Mouse (Mus musculus) C2C12 (cell line): ENCODE measurements at regions not wholly inside any gene's neighbourhood (a gene's known extent, or its start where the extent isn't known, plus 50 kb on each side); places are given as distances from the start of the nearest gene placed in this dataset.

Experiments
- H3K27me3 ChIP-seq: one replicate; pipeline ENCODE4 v1.6.1; 2011; ENCODE audit not compliant: control insufficient read depth, insufficient read depth, insufficient read length
- H3K36me3 ChIP-seq: one replicate; pipeline ENCODE4 v1.6.1; 2011; ENCODE audit not compliant: control insufficient read depth, insufficient read depth
- H3K4me3 ChIP-seq: one replicate; pipeline ENCODE4 v1.5.1; 2011; ENCODE audit warnings: mild to moderate bottlenecking, control low read depth; ENCODE audit not compliant: poor library complexity, insufficient read depth, severe bottlenecking
- H3K79me2 ChIP-seq: one replicate; pipeline ENCODE4 v1.6.1; 2011; ENCODE audit not compliant: control insufficient read depth, insufficient read depth
- H3K79me3 ChIP-seq: one replicate; pipeline ENCODE4 v1.6.1; 2011; ENCODE audit warnings: low read depth, control low read depth
- H3ac ChIP-seq: one replicate; pipeline ENCODE3; 2011; ENCODE audit warnings: low read depth; ENCODE audit not compliant: control insufficient read depth, insufficient read length
- CEBPB ChIP-seq: IDR thresholded peaks from one replicate; pipeline ENCODE4 v1.6.1; 2011; ENCODE audit warnings: low read depth, mild to moderate bottlenecking, control low read depth, moderate library complexity
- CTCF ChIP-seq: IDR thresholded peaks from one replicate; pipeline ENCODE4 v1.5.1; 2011; ENCODE audit not compliant: control insufficient read depth, insufficient read depth, insufficient read length
- FOSL1 ChIP-seq: IDR thresholded peaks from one replicate; pipeline ENCODE4 v1.8.0; 2011; ENCODE audit warnings: mild to moderate bottlenecking, low read length; ENCODE audit not compliant: poor library complexity, insufficient read depth, severe bottlenecking
- MAX ChIP-seq: IDR thresholded peaks from one replicate; pipeline ENCODE4 v1.6.1; 2011; ENCODE audit warnings: mild to moderate bottlenecking, control low read depth
- MYOD1 ChIP-seq: IDR thresholded peaks from one replicate; pipeline ENCODE4 v1.6.1; 2011; ENCODE audit warnings: low read depth; ENCODE audit not compliant: control insufficient read depth, insufficient read length
- MYOG ChIP-seq: IDR thresholded peaks from one replicate; pipeline ENCODE4 v1.6.1; 2011; ENCODE audit not compliant: control insufficient read depth, insufficient read length; ENCODE audit errors: extremely low read depth
- USF1 ChIP-seq: IDR thresholded peaks from one replicate; pipeline ENCODE4 v1.6.1; 2011; ENCODE audit warnings: low read depth, mild to moderate bottlenecking, control low read depth, moderate library complexity

GRCm38 (mm10) chr2:166489041-166489872 is 224.4 kb downstream of the Prex1 start:
- Histone ChIP-seq H3K79me3 (no peaks in the 10 kb centered on the region), H3ac (no peak overlapping the region), H3K79me2 (no peaks in the 10 kb centered on the region), H3K27me3 (no peaks in the 10 kb centered on the region), H3K4me3 (no peak overlapping the region), H3K36me3 (no peaks in the 10 kb centered on the region)
- TF ChIP-seq USF1 (no peak), MAX (no peak), FOSL1 (no peak), MYOG (no peak), CTCF (no peak), MYOD1 (no peak), CEBPB (no peak)

GRCm38 (mm10) chr2:166487688-166488087 is 225.9 kb downstream of the Prex1 start:
- H3K79me2 ChIP-seq = no peaks in the 10 kb centered on the region
- no peaks in the 10 kb centered on the region for H3K36me3 ChIP-seq
- no peaks in the 10 kb centered on the region for H3K27me3 ChIP-seq
- TF ChIP-seq USF1 = no peak
- no peak for TF ChIP-seq CEBPB
- TF ChIP-seq FOSL1 = no peak
- TF ChIP-seq MYOD1 = no peak
- no peak for TF ChIP-seq MAX
- no peak for TF ChIP-seq MYOG
- TF ChIP-seq CTCF = no peak
- H3K79me3 ChIP-seq = no peaks in the 10 kb centered on the region
- H3ac ChIP-seq = no peak overlapping the region
- H3K4me3 ChIP-seq = no peak overlapping the region

GRCm38 (mm10) chr2:166485788-166486187 is 227.8 kb downstream of the Prex1 start:
- Histone ChIP-seq H3K27me3 (no peaks in the 10 kb centered on the region), H3ac (no peak overlapping the region), H3K4me3 (no peak overlapping the region), H3K79me3 (no peaks in the 10 kb centered on the region), H3K36me3 (no peaks in the 10 kb centered on the region), H3K79me2 (no peaks in the 10 kb centered on the region)
- TF ChIP-seq MYOD1 = no peak
- TF ChIP-seq CTCF = peak; percentile 2

- H3K36me3 ChIP-seq = no peaks in the 10 kb centered on the region
- H3K4me3 ChIP-seq = no peak overlapping the region
- no peaks in the 10 kb centered on the region for H3K79me2 ChIP-seq
- H3K27me3 ChIP-seq = no peaks in the 10 kb centered on the region
- no peak for TF ChIP-seq CTCF
- no peak for TF ChIP-seq MYOG
- TF ChIP-seq USF1 = no peak
- TF ChIP-seq MAX = no peak
- no peak for TF ChIP-seq CEBPB
- TF ChIP-seq FOSL1 = no peak
- no peak for TF ChIP-seq MYOD1
- H3K79me3 ChIP-seq = no peaks in the 10 kb centered on the region
- H3ac ChIP-seq = no peak overlapping the region
These were observed 228.3 kb downstream of the Prex1 start for GRCm38 (mm10) chr2:166485361-166485760.

- H3K4me3 ChIP-seq = no peak overlapping the region
- no peak overlapping the region for H3ac ChIP-seq
- H3K27me3 ChIP-seq = no peaks in the 10 kb centered on the region
- H3K79me2 ChIP-seq = no peaks in the 10 kb centered on the region
- no peaks in the 10 kb centered on the region for H3K36me3 ChIP-seq
- TF ChIP-seq USF1 (no peak), MAX (no peak), FOSL1 (no peak), CEBPB (no peak)
- H3K79me3 ChIP-seq = no peaks in the 10 kb centered on the region
These were observed 229.9 kb downstream of the Prex1 start for GRCm38 (mm10) chr2:166483617-166484319.
